Mouse (Mus musculus) gastrocnemius, postnatal 14 days (tissue): ENCODE results near the gene Nubpl. TPM values are rescaled to one million over a fixed set of nuclear protein-coding genes. Genes with fewer than 3 reads are reported as not detected.
A peak's percentile ranks its signal among the peaks of the same experiment; 100 is the strongest.
"Not testable (repeated sequence)": the region's sequence is repeated elsewhere in the genome, so short reads cannot be mapped to it uniquely, and the experiment has no call there.

Experiments used
- DNase-seq: peaks from one replicate; pipeline ENCODE4 v3.0.0; 2021; ENCODE audit warnings: mixed read lengths
- intact Hi-C: fragments of 180-260 bp; cut with DNase I; formaldehyde crosslinking; loops from one replicate; pipeline ENCODE4 v1.15.1; 2025; ENCODE audit warnings: low total_unique reads
- long read RNA-seq, 2 experiments: library from polyadenylated mRNA; stranded (forward); transcript quantifications; one replicate each; pipeline ENCODE4 v2.0.0; 2021
- total RNA-seq, 2 experiments: library from RNA; stranded (reverse); gene quantifications; 2 replicates each; pipeline ENCODE4 v1.2.3; 2021

Nubpl gene
- total RNA-seq = 1 to 10 TPM; 3.3 to 3.7 TPM
- long read RNA-seq, experiment 1, partial matches to known transcripts = 1 of 5 reads
- long read RNA-seq, experiment 1, other reads (novel, unspliced or antisense) = 0 of 5 reads
- long read RNA-seq, experiment 2, transcript Nubpl-201 (11 exons, 2,987 nt) = major isoform, 6 of 6 reads
- long read RNA-seq, experiment 2, partial matches to known transcripts = 0 of 6 reads
- long read RNA-seq, experiment 2, other reads (novel, unspliced or antisense) = 0 of 6 reads

GRCm38 (mm10) chr12:52097650-52098070 lies at the start of gene Nubpl:
Nubpl (plus strand) TSS chr12:52097737.
- intact Hi-C loops = no loop called here
- DNase-seq = peak; percentile 93

GRCm38 (mm10) chr12:52049324-52049723 lies 48.2 kb upstream of the Nubpl start:
- DNase-seq = no peak
- intact Hi-C loops = no loop called here

- DNase-seq, intact Hi-C loops: not testable (repeated sequence)
Observed at GRCm38 (mm10) chr12:52079296-52079695, 18.2 kb upstream of the Nubpl start.

- no peak for DNase-seq
- intact Hi-C loops = no loop called here
Observed at GRCm38 (mm10) chr12:52097049-52097649, 388 bp upstream of the Nubpl start.

DNA sequence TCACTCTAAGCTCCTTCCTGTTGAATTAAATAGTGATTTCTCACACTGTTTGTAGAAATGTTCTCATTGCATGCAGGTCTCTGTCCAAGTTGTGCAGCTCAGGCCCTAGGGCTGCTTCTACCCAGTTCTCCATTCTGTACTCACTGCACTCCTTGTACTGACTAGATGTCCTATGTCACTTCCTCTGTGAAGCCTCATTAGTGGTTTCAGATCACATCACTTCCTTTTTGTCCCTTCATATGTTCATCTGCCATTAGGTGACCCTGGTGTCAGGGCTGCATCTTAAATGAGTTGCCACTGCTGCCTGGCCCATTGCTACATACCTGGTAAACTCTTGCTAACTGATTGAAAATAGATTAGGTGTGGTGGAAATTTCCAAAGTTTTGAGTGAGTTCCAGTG lies 22.7 kb downstream of the Nubpl start:
- DNase-seq = no peak
- intact Hi-C loops = no loop called here

GRCm38 (mm10) chr12:52126407-52126806 lies 28.9 kb downstream of the Nubpl start:
- DNase-seq = no peak

GRCm38 (mm10) chr12:52129072-52129471 lies 31.5 kb downstream of the Nubpl start:
- intact Hi-C loops = no loop called here

More at GRCm38 (mm10) chr12:52126407-52126806, 28.9 kb downstream of the Nubpl start:
- intact Hi-C loops = no loop called here

DNA sequence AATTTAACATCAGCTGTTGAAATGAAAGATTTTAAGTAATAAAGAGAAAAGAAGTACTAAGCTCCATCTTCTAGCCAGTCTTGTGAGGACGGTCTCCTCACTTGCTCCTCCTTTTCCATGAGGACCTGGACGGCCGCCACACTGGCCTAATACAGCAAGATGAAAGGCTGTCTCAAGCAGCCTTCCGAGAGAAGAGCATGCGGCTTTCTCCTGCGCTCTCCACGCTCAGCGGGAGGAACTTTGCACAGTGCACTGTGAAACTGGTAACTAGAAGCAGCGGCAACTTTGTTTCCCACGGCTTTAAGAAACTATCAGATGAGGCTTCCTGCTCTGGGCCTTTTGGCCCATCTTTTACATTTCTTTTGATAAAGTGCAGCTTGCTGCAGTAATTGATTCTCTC lies 34.7 kb downstream of the Nubpl start:
- DNase-seq = peak; percentile 46
- intact Hi-C loops = no loop called here

More at GRCm38 (mm10) chr12:52129072-52129471, 31.5 kb downstream of the Nubpl start:
- DNase-seq = no peak

GRCm38 (mm10) chr12:52138296-52138695 lies 40.8 kb downstream of the Nubpl start:
- intact Hi-C loops = no loop called here
- DNase-seq = no peak

- intact Hi-C loops = no loop called here
- DNase-seq = no peak
Observed at GRCm38 (mm10) chr12:52146639-52147038, 49.1 kb downstream of the Nubpl start.

DNA sequence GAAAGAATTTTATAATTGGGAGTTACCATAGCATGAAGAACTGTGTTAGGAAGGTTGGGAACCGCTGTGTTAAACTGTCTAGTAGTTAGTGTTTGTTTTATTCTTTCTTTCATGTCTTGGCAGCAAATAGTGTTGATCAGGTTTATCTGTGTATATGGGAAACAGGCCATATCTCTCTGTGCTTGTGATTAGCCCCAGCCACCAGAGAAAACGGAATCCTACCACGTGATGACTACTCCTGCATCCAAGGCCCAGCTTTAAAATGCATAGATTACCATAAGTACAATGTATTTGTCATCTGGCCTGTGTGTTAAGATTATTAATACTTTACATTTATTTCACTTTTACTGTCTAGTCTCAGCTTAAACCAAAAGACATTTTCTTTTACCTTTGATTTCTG lies 51.9 kb downstream of the Nubpl start:
- intact Hi-C loops = no loop called here
- DNase-seq = no peak

- intact Hi-C loops = no loop called here
- no peak for DNase-seq
Observed at GRCm38 (mm10) chr12:52152071-52152470, 54.5 kb downstream of the Nubpl start.

GRCm38 (mm10) chr12:52154906-52155305 lies 57.4 kb downstream of the Nubpl start:
- DNase-seq = no peak
- intact Hi-C loops = no loop called here

GRCm38 (mm10) chr12:52164414-52164813 lies 66.9 kb downstream of the Nubpl start:
- no peak for DNase-seq
- intact Hi-C loops = no loop called here

GRCm38 (mm10) chr12:52186205-52186793 lies 88.8 kb downstream of the Nubpl start:
- DNase-seq = no peak
- intact Hi-C loops = no loop called here

GRCm38 (mm10) chr12:52186963-52187590 lies 89.5 kb downstream of the Nubpl start:
- no peak for DNase-seq
- intact Hi-C loops = no loop called here

GRCm38 (mm10) chr12:52198471-52198870 lies 100.9 kb downstream of the Nubpl start:
- no peak for DNase-seq
- intact Hi-C loops = no loop called here

- no peak for DNase-seq
- intact Hi-C loops = no loop called here
Observed at GRCm38 (mm10) chr12:52209121-52209610, 111.6 kb downstream of the Nubpl start.

- no peak for DNase-seq
- intact Hi-C loops = no loop called here
Observed at GRCm38 (mm10) chr12:52211144-52211543, 113.6 kb downstream of the Nubpl start.

GRCm38 (mm10) chr12:52214837-52215236 lies 117.3 kb downstream of the Nubpl start:
- intact Hi-C loops = no loop called here

More at GRCm38 (mm10) chr12:52214837-52215236, 117.3 kb downstream of the Nubpl start:
- DNase-seq = no peak
